Mouse (Mus musculus) heart, postnatal 0 days (tissue): ENCODE results near the gene Olfr678. TPM values are rescaled to one million over a fixed set of nuclear protein-coding genes. Genes with fewer than 3 reads are reported as not detected.
"Not testable (repeated sequence)": the region's sequence is repeated elsewhere in the genome, so short reads cannot be mapped to it uniquely, and the experiment has no call there.

ENCODE experiments used
- ATAC-seq: fragments of 200-750 bp; cut with Nextera tagmentation; 2 replicates; pipeline ENCODE4 v1.8.0; 2017; ENCODE audit warnings: low read depth, moderate number of reproducible peaks, moderate library complexity; ENCODE audit not compliant: insufficient read depth
- DNase-seq: peaks from one replicate; pipeline ENCODE4 v3.0.0-alpha.2; 2016; ENCODE audit warnings: low spot score
- H3K27ac ChIP-seq: fragments of 300-500 bp; sonication (generic); 2 replicates; pipeline ENCODE4 v1.5.1; 2014; ENCODE audit warnings: low read depth, mild to moderate bottlenecking
- H3K27me3 ChIP-seq: fragments of 300-500 bp; sonication (generic); 2 replicates; pipeline ENCODE4 v1.6.1; 2014; ENCODE audit warnings: low read length, mixed read lengths; ENCODE audit not compliant: control insufficient read depth, insufficient read depth
- H3K36me3 ChIP-seq: fragments of 300-500 bp; sonication (generic); replicated peaks from 2 replicates; pipeline ENCODE4 v1.6.1; 2014; ENCODE audit warnings: low read length, mixed read lengths; ENCODE audit not compliant: control insufficient read depth, insufficient read depth
- H3K4me1 ChIP-seq: fragments of 300-500 bp; sonication (generic); 2 replicates; pipeline ENCODE4 v1.6.1; 2014; ENCODE audit warnings: antibody characterized with exemption; ENCODE audit not compliant: control insufficient read depth, insufficient read depth
- H3K4me2 ChIP-seq: fragments of 300-500 bp; sonication (generic); 2 replicates; pipeline ENCODE4 v1.6.1; 2014; ENCODE audit warnings: low read depth, mild to moderate bottlenecking, low read length, moderate library complexity
- H3K4me3 ChIP-seq: fragments of 300-500 bp; sonication (generic); 2 replicates; pipeline ENCODE4 v1.5.1; 2014; ENCODE audit warnings: low read depth, low read length
- H3K9ac ChIP-seq: fragments of 300-500 bp; sonication (generic); replicated peaks from 2 replicates; pipeline ENCODE4 v1.6.1; 2014; ENCODE audit warnings: low read depth, low read length, mixed read lengths
- H3K9me3 ChIP-seq: fragments of 300-500 bp; sonication (generic); replicated peaks from 2 replicates; pipeline ENCODE4 v1.6.1; 2016; ENCODE audit warnings: low read length; ENCODE audit not compliant: control insufficient read depth
- CTCF ChIP-seq: IDR thresholded peaks from 2 replicates; pipeline ENCODE4 v1.5.1; 2016; ENCODE audit warnings: antibody characterized with exemption, control low read depth, low read depth
- EP300 ChIP-seq: IDR thresholded peaks from 2 replicates; pipeline ENCODE4 v1.6.1; 2016; ENCODE audit warnings: antibody characterized with exemption, low read depth
- WGBS: fragments of 180-500 bp; shearing (Covaris S2); extraction: QIAGEN DNeasy Blood & Tissue Kit; methylation state at CpG from one replicate; pipeline ENCODE4 v1.1.7; 2014; 5-methylcytosine and 5-hydroxymethylcytosine counted together
- polyA plus RNA-seq: library from polyadenylated mRNA; unstranded; fragments of >200 nt; fragmentation: Nextera tagmentation; extraction: Ambion mirVana; gene quantifications from 2 replicates; pipeline ENCODE4 v1.2.1, GENCODE M21; 2015
- total RNA-seq: library from RNA; depleted of rRNA; stranded (reverse); fragments of >200 nt; gene quantifications from 2 replicates; pipeline ENCODE4 v1.2.3, GENCODE M21; 2014; ENCODE audit warnings: low replicate concordance; rRNA removed

Gene Olfr678
- total and polyA plus RNA-seq, 2 experiments from 2014 or later = not detected

GRCm38 (mm10) chr7:105080905-105081304 lies 16.6 kb downstream of the Olfr678 start, which contains the start of gene Olfr679:
TSS of gene Olfr679 (plus strand) at chr7:105081205.
- H3K4me3 ChIP-seq = no peak within 1 kb of the TSS
- WGBS = 32% methylated on average over 1 of the region's 1 CpGs
- no peak for DNase-seq
- ATAC-seq = no peak
- no peak within 1 kb of the TSS for H3K4me2 ChIP-seq
- no peaks in the 10 kb centered on the region for H3K27me3 ChIP-seq
- no peak within 1 kb of the TSS for H3K27ac ChIP-seq
- no peaks in the 10 kb centered on the region for H3K4me1 ChIP-seq
- H3K9ac ChIP-seq = no peak within 1 kb of the TSS
- no peaks in the 10 kb centered on the region for H3K9me3 ChIP-seq
- TF ChIP-seq CTCF (no peak), EP300 (no peak)
- H3K36me3 ChIP-seq = no peaks in the 10 kb centered on the region

- not testable (repeated sequence) for H3K4me2 ChIP-seq, DNase-seq, ATAC-seq, H3K27ac ChIP-seq, H3K36me3 ChIP-seq, H3K4me3 ChIP-seq, H3K9ac ChIP-seq, H3K4me1 ChIP-seq, H3K27me3 ChIP-seq, H3K9me3 ChIP-seq
Observed at GRCm38 (mm10) chr7:105092717-105093116, 28.4 kb downstream of the Olfr678 start, which contains the start of gene Olfr680-ps1. TSS of gene Olfr680-ps1 (minus strand) at chr7:105092817.

- Histone ChIP-seq H3K4me1 (no peaks in the 10 kb centered on the region), H3K4me2 (no peak within 1 kb of the TSS), H3K27ac (no peak within 1 kb of the TSS), H3K4me3 (no peak within 1 kb of the TSS), H3K36me3 (no peaks in the 10 kb centered on the region), H3K27me3 (no peaks in the 10 kb centered on the region), H3K9me3 (no peaks in the 10 kb centered on the region), H3K9ac (no peak within 1 kb of the TSS)
- ATAC-seq (no peak), DNase-seq (no peak)
- no peak for TF ChIP-seq CTCF
- TF ChIP-seq EP300 = no peak
Observed at GRCm38 (mm10) chr7:105116536-105116935, 52.3 kb downstream of the Olfr678 start, which contains the start of gene Olfr681. TSS of gene Olfr681 (plus strand) at chr7:105116836.

Other genes starting within 250 kb of the Olfr678 start
- gene Usp17lb, start 221.9 kb upstream of the Olfr678 start, total RNA-seq = not detected in 2 replicates
- not detected in 2 replicates for gene Usp17lb, start 221.9 kb upstream of the Olfr678 start, polyA plus RNA-seq
- not detected in 2 replicates for gene Usp17la, start 207.5 kb upstream of the Olfr678 start, total RNA-seq
- gene Usp17la, start 207.5 kb upstream of the Olfr678 start, polyA plus RNA-seq = not detected in 2 replicates
- gene Olfr665, start 186.4 kb upstream of the Olfr678 start, total RNA-seq = not detected in 2 replicates
- not detected in 2 replicates for gene Olfr665, start 186.4 kb upstream of the Olfr678 start, polyA plus RNA-seq
- not detected in 2 replicates for gene Olfr666, start 168.5 kb upstream of the Olfr678 start, total RNA-seq
- not detected in 2 replicates for gene Olfr666, start 168.5 kb upstream of the Olfr678 start, polyA plus RNA-seq
- gene Olfr667, start 143.0 kb upstream of the Olfr678 start, total RNA-seq = not detected in 2 replicates
- not detected in 2 replicates for gene Olfr667, start 143.0 kb upstream of the Olfr678 start, polyA plus RNA-seq
- not detected in 2 replicates for gene Olfr668, start 136.4 kb upstream of the Olfr678 start, total RNA-seq
- gene Olfr668, start 136.4 kb upstream of the Olfr678 start, polyA plus RNA-seq = not detected in 2 replicates
- gene Olfr669, start 130.2 kb upstream of the Olfr678 start, total RNA-seq = not detected in 2 replicates
- not detected in 2 replicates for gene Olfr669, start 130.2 kb upstream of the Olfr678 start, polyA plus RNA-seq
- gene Olfr670, start 101.9 kb upstream of the Olfr678 start, total RNA-seq = not detected in 2 replicates
- not detected in 2 replicates for gene Olfr670, start 101.9 kb upstream of the Olfr678 start, polyA plus RNA-seq
- not detected in 2 replicates for gene Olfr671, start 85.3 kb upstream of the Olfr678 start, total RNA-seq
- gene Olfr671, start 85.3 kb upstream of the Olfr678 start, polyA plus RNA-seq = not detected in 2 replicates
- gene Olfr672, start 62.4 kb upstream of the Olfr678 start, total RNA-seq = not detected in 2 replicates
- gene Olfr672, start 62.4 kb upstream of the Olfr678 start, polyA plus RNA-seq = not detected in 2 replicates
- gene Olfr675, start 36.0 kb upstream of the Olfr678 start, total RNA-seq = not detected in 2 replicates
- not detected in 2 replicates for gene Olfr675, start 36.0 kb upstream of the Olfr678 start, polyA plus RNA-seq
- not detected in 2 replicates for gene Olfr676, start 31.8 kb upstream of the Olfr678 start, total RNA-seq
- gene Olfr676, start 31.8 kb upstream of the Olfr678 start, polyA plus RNA-seq = not detected in 2 replicates
- gene Olfr677, start 13.1 kb upstream of the Olfr678 start, total RNA-seq = not detected in 2 replicates
- gene Olfr677, start 13.1 kb upstream of the Olfr678 start, polyA plus RNA-seq = not detected in 2 replicates
- gene Olfr679, start 16.7 kb downstream of the Olfr678 start, total RNA-seq = not detected in 2 replicates
- not detected in 2 replicates for gene Olfr679, start 16.7 kb downstream of the Olfr678 start, polyA plus RNA-seq
- gene Olfr680-ps1, start 28.3 kb downstream of the Olfr678 start, total RNA-seq = not detected in 2 replicates
- not detected in 2 replicates for gene Olfr680-ps1, start 28.3 kb downstream of the Olfr678 start, polyA plus RNA-seq
- gene Olfr681, start 52.4 kb downstream of the Olfr678 start, total RNA-seq = not detected in 2 replicates
- not detected in 2 replicates for gene Olfr681, start 52.4 kb downstream of the Olfr678 start, polyA plus RNA-seq
- not detected in 2 replicates for gene Olfr683, start 82.5 kb downstream of the Olfr678 start, total RNA-seq
- gene Olfr683, start 82.5 kb downstream of the Olfr678 start, polyA plus RNA-seq = not detected in 2 replicates
- not detected in 2 replicates for gene Olfr684, start 99.2 kb downstream of the Olfr678 start, total RNA-seq
- not detected in 2 replicates for gene Olfr684, start 99.2 kb downstream of the Olfr678 start, polyA plus RNA-seq
- not detected in 2 replicates for gene Olfr685, start 121.5 kb downstream of the Olfr678 start, total RNA-seq
- gene Olfr685, start 121.5 kb downstream of the Olfr678 start, polyA plus RNA-seq = not detected in 2 replicates
- gene Olfr686, start 143.0 kb downstream of the Olfr678 start, total RNA-seq = not detected in 2 replicates
- not detected in 2 replicates for gene Olfr686, start 143.0 kb downstream of the Olfr678 start, polyA plus RNA-seq
- not detected in 2 replicates for gene Olfr688, start 223.6 kb downstream of the Olfr678 start, total RNA-seq
- not detected in 2 replicates for gene Olfr688, start 223.6 kb downstream of the Olfr678 start, polyA plus RNA-seq
- gene Olfr689, start 246.7 kb downstream of the Olfr678 start, total RNA-seq = not detected in 2 replicates
- gene Olfr689, start 246.7 kb downstream of the Olfr678 start, polyA plus RNA-seq = not detected in 2 replicates